Mouse (Mus musculus) kidney, adult 2 months (tissue): ENCODE data around the gene Acp2.

Experiments
- CTCF ChIP-seq: fragments of 200-500 bp; conservative IDR thresholded peaks from 2 replicates; pipeline ENCODE4 v1.5.1; 2011; ENCODE audit warnings: low read depth, mild to moderate bottlenecking, control low read depth, low read length, moderate library complexity, mixed read lengths; ENCODE audit not compliant: insufficient read depth, insufficient read length
- POLR2A ChIP-seq: fragments of 200-500 bp; IDR thresholded peaks from one replicate; pipeline ENCODE4 v1.6.1; 2011; ENCODE audit warnings: low read depth, low read length, control low read depth

DNA sequence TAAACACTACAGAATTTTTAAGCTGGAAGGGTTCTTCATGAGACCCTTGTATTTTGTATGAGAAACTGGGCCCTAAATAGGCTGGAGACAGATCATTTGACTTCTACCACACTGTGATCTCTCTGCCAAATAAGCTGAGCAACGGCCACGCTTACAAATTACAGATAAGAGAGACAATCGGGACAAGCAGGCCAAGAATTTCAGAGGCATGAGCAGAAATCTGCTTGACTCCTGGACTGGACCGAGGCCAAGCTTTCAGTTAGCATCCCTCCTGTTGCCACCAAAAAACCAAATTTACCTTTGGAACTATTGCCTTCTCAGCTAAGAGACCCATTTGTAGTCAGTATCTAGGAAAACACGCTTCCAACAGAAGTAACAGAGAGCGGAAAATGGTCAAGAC lies 42.1 kb upstream of the Acp2 start:
- TF ChIP-seq POLR2A (no peak), CTCF (no peak)
